8 mouse cellular contexts compared by ENCODE assay signal in the genomic region with DNA sequence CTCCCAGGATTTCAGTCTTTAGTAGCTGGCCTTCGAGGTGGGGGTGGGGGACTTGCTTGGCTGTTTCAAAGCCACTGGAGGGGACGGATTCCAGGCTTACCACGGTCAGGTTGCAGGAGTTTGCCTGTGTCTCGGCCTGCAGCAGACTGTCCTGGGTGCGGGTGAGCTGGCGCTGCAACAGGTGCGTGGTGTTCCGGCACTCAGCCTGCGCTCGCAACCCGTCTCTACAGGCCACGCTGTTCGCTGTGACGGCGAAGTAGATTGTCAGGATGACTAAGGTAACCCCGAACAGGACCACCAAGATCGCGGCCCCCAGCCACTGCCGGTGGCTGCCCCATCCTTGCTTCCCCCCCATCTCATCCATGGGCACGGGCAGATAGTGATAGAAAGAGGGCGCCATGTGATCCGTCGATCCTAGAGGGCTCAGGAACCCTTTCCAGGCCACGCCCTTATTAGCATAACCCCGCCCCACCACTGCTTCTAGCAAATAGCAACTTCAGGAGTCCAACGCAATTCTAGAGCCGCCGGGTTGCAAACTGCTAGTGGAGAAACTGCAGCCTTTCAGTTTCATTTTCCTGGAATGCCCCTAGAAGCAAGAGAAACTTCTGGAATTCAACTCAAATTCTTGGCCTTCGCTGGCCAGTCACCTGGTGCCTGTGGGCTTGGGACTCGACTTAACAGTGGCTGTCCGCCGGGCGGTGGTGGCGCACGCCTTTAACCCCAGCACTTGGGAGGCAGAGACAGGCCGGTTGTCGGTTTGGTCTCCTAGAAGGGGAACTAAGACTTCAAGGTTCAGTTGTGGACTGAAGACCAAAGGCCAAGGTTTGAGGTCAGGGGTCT. TPM values are rescaled to one million over a fixed set of nuclear protein-coding genes. Genes with fewer than 3 reads are reported as not detected.
DNase-seq lines count a peak whose midpoint lies in the region; ATAC-seq and TF ChIP-seq lines count a peak whose summit lies in the region.

A gene (minus strand): TSS at position 429 of the 840 bp plus-strand sequence.

- no peaks in the 10 kb centered on the region for H3K36me3 ChIP-seq in hindbrain, embryonic 15.5 days
- no peaks in the 10 kb centered on the region for H3K36me3 ChIP-seq in limb, embryonic 13.5 days
- H3K36me3 ChIP-seq in midbrain, embryonic 14.5 days (ENCODE audit: control insufficient read depth, insufficient read depth, low read length): no peaks in the 10 kb centered on the region
- no peaks in the 10 kb centered on the region for H3K36me3 ChIP-seq in spleen, adult 2 months (ENCODE audit: control insufficient read depth, insufficient read depth, low read length)

- no peak for TF ChIP-seq CTCF in gastrocnemius, adult 2 months (IDR thresholded peaks at IDR 0.05)
- no peak for TF ChIP-seq CTCF in spleen, adult 2 months (IDR thresholded peaks at IDR 0.05; ENCODE audit: extremely low read depth, insufficient read depth, insufficient read length, insufficient replicate concordance)

- no peak within 1 kb of the TSS for H3K9ac ChIP-seq in hindbrain, embryonic 15.5 days
- H3K9ac ChIP-seq in limb, embryonic 13.5 days: peak within 1 kb of the TSS; percentile 60
- no peak within 1 kb of the TSS for H3K9ac ChIP-seq in midbrain, embryonic 14.5 days (replicated peaks; ENCODE audit: low read length)

- peak; percentile 16 for TF ChIP-seq POLR2A in spleen, adult 2 months (IDR thresholded peaks at IDR 0.05; ENCODE audit: low read depth, low read length)

- H3K4me3 ChIP-seq in gastrocnemius, adult 2 months: peak within 1 kb of the TSS; percentile 85
- peak within 1 kb of the TSS; percentile 29 for H3K4me3 ChIP-seq in hindbrain, embryonic 15.5 days
- peak within 1 kb of the TSS; percentile 48 for H3K4me3 ChIP-seq in limb, embryonic 13.5 days
- H3K4me3 ChIP-seq in midbrain, embryonic 14.5 days (replicated peaks; ENCODE audit: low read depth, low read length): peak within 1 kb of the TSS; percentile 11
- H3K4me3 ChIP-seq in spleen, adult 2 months (ENCODE audit: extremely low read depth, insufficient read depth, insufficient read length): peak within 1 kb of the TSS; percentile 93

- H3K27me3 ChIP-seq in hindbrain, embryonic 15.5 days: peaks cover 18% of the 10 kb centered on the region
- peaks cover 9% of the 10 kb centered on the region; the same call in 1 of the 2 replicates for H3K27me3 ChIP-seq in limb, embryonic 13.5 days
- peaks cover 20% of the 10 kb centered on the region for H3K27me3 ChIP-seq in midbrain, embryonic 14.5 days (ENCODE audit: control insufficient read depth, insufficient read depth, low read length)
- H3K27me3 ChIP-seq in spleen, adult 2 months (ENCODE audit: control insufficient read depth, insufficient read depth, low read length): no peaks in the 10 kb centered on the region

- DNase-seq in NIH3T3 (ENCODE audit: low read depth): peak; percentile 93
- DNase-seq in c-Kit-positive CD71-positive TER-119-negative erythroid progenitor cells, embryonic 14.5 days (ENCODE audit: low read depth): peak; percentile 98
- DNase-seq in gastrocnemius, adult 2 months: peak; percentile 91
- DNase-seq in midbrain, embryonic 14.5 days: peak; percentile 71
- DNase-seq in spleen, adult 2 months (ENCODE audit: low read depth in 1 of 2, low spot score in 2 of 2): peak; percentile 83 to 86
- no peak for DNase-seq in cerebellum, postnatal 14 days

- peak within 1 kb of the TSS; percentile 53 for H3K4me2 ChIP-seq in hindbrain, embryonic 15.5 days
- peak within 1 kb of the TSS; percentile 71 for H3K4me2 ChIP-seq in limb, embryonic 13.5 days (replicated peaks)
- peak within 1 kb of the TSS; percentile 39 for H3K4me2 ChIP-seq in midbrain, embryonic 14.5 days (ENCODE audit: low read length)

- no peaks in the 10 kb centered on the region for H3K9me3 ChIP-seq in hindbrain, embryonic 15.5 days
- no peaks in the 10 kb centered on the region for H3K9me3 ChIP-seq in limb, embryonic 13.5 days
- H3K9me3 ChIP-seq in midbrain, embryonic 14.5 days (ENCODE audit: control insufficient read depth, low read length): no peaks in the 10 kb centered on the region

- no peak for ATAC-seq in hindbrain, embryonic 15.5 days (ENCODE audit: low FRiP score, low read depth)
- ATAC-seq in limb, embryonic 13.5 days (ENCODE audit: low FRiP score, low read depth): peak; percentile 88
- no peak for ATAC-seq in midbrain, embryonic 14.5 days (ENCODE audit: low FRiP score, low TSS enrichment)

- H3K27ac ChIP-seq in gastrocnemius, adult 2 months: peak within 1 kb of the TSS; percentile 93
- no peak within 1 kb of the TSS for H3K27ac ChIP-seq in hindbrain, embryonic 15.5 days (replicated peaks)
- H3K27ac ChIP-seq in limb, embryonic 13.5 days: peak within 1 kb of the TSS; percentile 48; the same call in 1 of the 2 replicates
- no peak within 1 kb of the TSS for H3K27ac ChIP-seq in midbrain, embryonic 14.5 days (replicated peaks; ENCODE audit: low read depth, low read length)
- peak within 1 kb of the TSS; percentile 92 for H3K27ac ChIP-seq in spleen, adult 2 months (ENCODE audit: insufficient read depth, low read length)

- 4% methylated on average over 37 of the region's 37 CpGs for WGBS in hindbrain, embryonic 15.5 days
- 1% methylated on average over 37 of the region's 37 CpGs for WGBS in limb, embryonic 13.5 days
- WGBS in midbrain, embryonic 14.5 days: 4% methylated on average over 37 of the region's 37 CpGs
- WGBS in spleen, adult 2 months: under 1% methylated on average over 37 of the region's 37 CpGs

- intact Hi-C loops in gastrocnemius, adult 2 months (cut with DNase I): loop anchor here (5.0 kb wide), 1 partner anchor 95 kb away; no protein-coding TSS in a partner anchor

- H3K4me1 ChIP-seq in hindbrain, embryonic 15.5 days (replicated peaks): peaks cover 8% of the 10 kb centered on the region
- peaks cover 13% of the 10 kb centered on the region for H3K4me1 ChIP-seq in limb, embryonic 13.5 days
- no peaks in the 10 kb centered on the region for H3K4me1 ChIP-seq in midbrain, embryonic 14.5 days (ENCODE audit: control insufficient read depth, insufficient read depth, low read length)
- H3K4me1 ChIP-seq in spleen, adult 2 months (ENCODE audit: control insufficient read depth, insufficient read depth, insufficient read length): peaks cover 12% of the 10 kb centered on the region; the same call in 1 of the 2 replicates

RNA-seq across cellular contexts. Expression of the gene that starts here (rescaled TPM):
- 1 to 10 TPM; 4.3 to 8.3 TPM for total RNA-seq in gastrocnemius, adult 2 months (2021)
- 11.3 and 19.5 TPM in 2 replicates for polyA plus RNA-seq in hindbrain, embryonic 15.5 days (2015; fragmentation: Nextera tagmentation; extraction: Ambion mirVana)
- polyA plus RNA-seq in limb, embryonic 13.5 days (2015; fragmentation: Nextera tagmentation; extraction: Ambion mirVana): 21.0 and 22.3 TPM in 2 replicates
- polyA plus RNA-seq in midbrain, embryonic 14.5 days (2014; fragmentation: Nextera tagmentation; extraction: Ambion mirVana): 0.86 and 7.9 TPM in 2 replicates
- 371 and 457 TPM in 2 replicates for polyA plus RNA-seq in spleen, adult 2 months (2012; rRNA removed)

Comparison
In these comparisons a context has a peak if more than half of its experiments do, and no peak if none do; other contexts are left out.
1. RNA of the gene that starts here (polyA plus RNA-seq): 371 to 457 TPM in spleen, adult 2 months; 21.0 to 22.3 TPM in limb, embryonic 13.5 days, 11.3 to 19.5 TPM in hindbrain, embryonic 15.5 days and 0.86 to 7.9 TPM in midbrain, embryonic 14.5 days; every median in the first group is over 10 times any median in the second.
2. DNase-seq: peak in NIH3T3 (single experiment), c-Kit-positive CD71-positive TER-119-negative erythroid progenitor cells, embryonic 14.5 days (single experiment), gastrocnemius, adult 2 months (single experiment), midbrain, embryonic 14.5 days (single experiment) and spleen, adult 2 months (2 of 2); none in cerebellum, postnatal 14 days (0 of 2).
3. H3K27ac ChIP-seq: peak in gastrocnemius, adult 2 months (single experiment), limb, embryonic 13.5 days (single experiment) and spleen, adult 2 months (single experiment); none in hindbrain, embryonic 15.5 days (single experiment) and midbrain, embryonic 14.5 days (single experiment).
4. H3K4me3 ChIP-seq: peak in every context shown above with its lines; median percentile 93 in spleen, adult 2 months; 85 in gastrocnemius, adult 2 months; 48 in limb, embryonic 13.5 days; 29 in hindbrain, embryonic 15.5 days; 11 in midbrain, embryonic 14.5 days.
5. Peak in every context shown above with its lines, with median percentiles within 50 percentile points of each other: H3K4me2 ChIP-seq.